Mouse (Mus musculus) gastrocnemius, adult 2 months (tissue): ENCODE data around the gene BC005624. TPM values are rescaled to one million over a fixed set of nuclear protein-coding genes. Genes with fewer than 3 reads are reported as not detected.
"Not testable (repeated sequence)": the region's sequence is repeated elsewhere in the genome, so short reads cannot be mapped to it uniquely, and the experiment has no call there.

Experiments used
- DNase-seq: peaks from one replicate; pipeline ENCODE4 v3.0.0; 2022
- H3K27ac ChIP-seq: fragments of 200-600 bp; 2 replicates; pipeline ENCODE4 v1.8.1; 2022; ENCODE audit warnings: mild to moderate bottlenecking
- H3K4me3 ChIP-seq: fragments of 200-600 bp; 2 replicates; pipeline ENCODE4 v1.8.1; 2022; ENCODE audit warnings: mild to moderate bottlenecking, moderate library complexity
- CTCF ChIP-seq: fragments of 200-600 bp; IDR thresholded peaks from 2 replicates; pipeline ENCODE4 v1.8.1; 2022; ENCODE audit warnings: antibody characterized with exemption, mild to moderate bottlenecking, moderate library complexity
- intact Hi-C: fragments of 180-260 bp; cut with DNase I; formaldehyde crosslinking; loops from one replicate; pipeline ENCODE4 v1.15.1; 2025
- total RNA-seq, 2 experiments: library from RNA; stranded (reverse); gene quantifications; 2 replicates each; pipeline ENCODE4 v1.2.3; 2021

The BC005624 gene
- total RNA-seq, 2 experiments from 2014 or later, result 25.9 to 26.6 TPM

DNA sequence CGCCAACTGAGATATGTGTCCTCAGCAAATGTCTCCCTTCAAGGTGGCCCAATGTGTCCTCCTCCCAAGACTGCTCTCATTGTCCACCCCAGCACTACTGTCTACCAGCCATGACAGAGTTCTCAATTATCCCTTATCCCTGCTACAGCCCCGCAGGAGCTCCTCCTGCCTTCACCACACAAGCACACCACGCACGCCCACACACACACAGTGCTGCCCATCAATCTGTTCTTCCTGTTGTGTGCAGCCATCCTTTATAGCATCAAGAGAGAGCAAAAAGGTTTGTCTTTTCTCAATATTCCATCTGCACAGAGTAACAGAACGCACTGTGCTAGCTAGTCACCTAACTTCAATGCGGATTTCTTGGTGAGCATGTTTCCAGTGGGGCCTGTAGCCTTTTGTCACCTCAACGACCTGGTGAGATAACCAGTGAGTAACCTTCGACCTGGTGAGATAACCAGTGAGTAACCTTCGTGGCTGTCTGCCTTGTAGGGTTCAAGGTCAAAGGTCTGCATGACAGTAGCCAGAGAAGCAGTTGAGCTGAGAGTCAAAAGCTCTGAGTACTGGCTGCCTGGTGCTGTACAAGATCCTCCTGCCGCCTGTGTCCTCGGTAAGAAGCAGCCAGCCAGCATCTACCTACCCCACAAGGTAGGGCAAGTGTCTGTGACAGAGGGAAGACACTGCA lies 19.3 kb downstream of the BC005624 start:
- no peak for TF ChIP-seq CTCF
- intact Hi-C loops, result no loop called here
- DNase-seq, result no peak
- no peak overlapping the region for H3K4me3 ChIP-seq
- H3K27ac ChIP-seq, result no peak overlapping the region

DNA sequence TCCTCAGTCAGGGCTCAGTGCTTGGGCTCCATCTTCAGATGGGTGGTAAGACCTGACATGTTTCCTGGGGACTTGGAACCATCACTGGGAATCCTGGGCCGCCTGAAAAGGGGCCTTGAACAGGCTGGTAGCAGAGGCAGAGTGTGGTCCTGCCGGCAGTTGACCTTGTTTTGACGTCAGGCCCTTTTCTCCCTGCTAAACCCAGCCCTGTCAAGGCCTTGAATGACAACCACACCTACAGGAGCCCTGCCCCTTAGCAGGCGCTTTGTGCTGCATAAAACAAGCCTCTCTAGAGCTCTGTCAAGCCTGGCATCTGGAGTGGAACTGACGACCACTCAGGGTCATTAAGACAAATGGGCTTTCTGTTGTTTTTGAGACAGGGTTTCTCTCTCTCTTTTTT lies 22.1 kb downstream of the BC005624 start:
- DNase-seq, result no peak
- intact Hi-C loops, result no loop called here
- no peak overlapping the region for H3K4me3 ChIP-seq
- no peak for TF ChIP-seq CTCF
- no peak overlapping the region for H3K27ac ChIP-seq

DNA sequence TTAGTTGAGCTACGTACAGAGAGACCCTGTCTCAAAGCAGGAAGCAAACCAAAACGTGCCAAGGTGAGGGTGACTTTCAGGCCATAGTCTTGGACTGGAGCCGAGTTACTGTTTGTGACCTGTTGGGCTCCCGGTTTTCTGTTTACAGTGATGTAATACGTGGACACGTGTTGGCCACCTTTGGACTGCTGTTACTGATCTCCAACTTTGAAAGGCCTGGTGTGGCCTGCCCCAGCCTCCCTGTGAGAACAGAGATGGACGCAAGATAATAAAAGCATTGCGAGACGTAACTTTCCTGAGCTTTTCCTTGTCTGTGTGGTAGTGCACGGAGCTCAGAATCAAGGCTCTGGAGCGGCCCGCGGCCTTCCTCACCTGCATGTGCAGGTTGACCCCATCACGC lies 23.3 kb downstream of the BC005624 start:
- intact Hi-C loops, result no loop called here
- TF ChIP-seq CTCF, result no peak
- Histone ChIP-seq H3K27ac (no peak overlapping the region), H3K4me3 (no peak overlapping the region)
- no peak for DNase-seq

DNA sequence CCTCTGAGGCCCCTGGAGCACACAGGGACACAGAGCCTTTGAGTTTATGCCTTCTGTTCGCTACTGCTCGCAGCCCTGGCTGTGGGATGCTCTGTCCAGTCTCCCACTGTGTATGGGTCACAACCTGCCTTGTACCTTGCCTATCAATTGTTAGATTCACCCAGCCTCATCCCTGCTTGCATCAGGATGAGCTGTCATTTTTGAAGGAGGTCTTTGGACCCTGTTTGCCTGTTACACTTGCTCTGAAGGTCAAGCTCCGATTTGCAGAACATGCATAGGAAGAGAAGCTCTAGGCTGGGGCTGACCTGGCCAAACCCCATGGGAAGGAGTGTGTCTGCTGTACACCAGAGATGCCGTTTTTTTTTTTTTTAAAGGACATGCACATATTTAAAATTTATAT lies 24.5 kb downstream of the BC005624 start:
- DNase-seq, result no peak
- no peak for TF ChIP-seq CTCF
- Histone ChIP-seq H3K4me3 (no peak overlapping the region), H3K27ac (no peak overlapping the region)
- intact Hi-C loops, result no loop called here

DNA sequence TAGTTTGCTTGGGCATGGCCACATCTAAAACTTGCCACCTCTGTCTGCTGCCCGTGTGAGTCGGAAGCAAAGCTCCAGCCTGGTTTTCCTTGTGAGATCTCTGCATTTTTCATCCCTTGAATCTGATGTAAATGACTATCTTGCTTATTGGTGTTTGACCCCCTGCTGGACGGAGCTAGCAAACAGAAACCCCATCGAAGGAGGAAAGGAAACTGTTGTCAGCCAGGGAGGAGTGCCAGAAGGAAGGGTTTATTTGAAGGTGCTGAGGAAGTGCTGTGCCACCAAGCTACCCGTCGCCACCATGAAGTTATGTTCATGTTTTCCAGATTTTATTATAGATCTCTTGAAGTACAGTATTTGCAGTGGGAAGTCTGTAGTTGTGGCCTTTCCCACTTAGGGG lies 27.2 kb downstream of the BC005624 start:
- intact Hi-C loops, result no loop called here
- DNase-seq, result no peak
- no peak for TF ChIP-seq CTCF
- Histone ChIP-seq H3K27ac (no peak overlapping the region), H3K4me3 (peak overlapping the region; percentile 28)

DNA sequence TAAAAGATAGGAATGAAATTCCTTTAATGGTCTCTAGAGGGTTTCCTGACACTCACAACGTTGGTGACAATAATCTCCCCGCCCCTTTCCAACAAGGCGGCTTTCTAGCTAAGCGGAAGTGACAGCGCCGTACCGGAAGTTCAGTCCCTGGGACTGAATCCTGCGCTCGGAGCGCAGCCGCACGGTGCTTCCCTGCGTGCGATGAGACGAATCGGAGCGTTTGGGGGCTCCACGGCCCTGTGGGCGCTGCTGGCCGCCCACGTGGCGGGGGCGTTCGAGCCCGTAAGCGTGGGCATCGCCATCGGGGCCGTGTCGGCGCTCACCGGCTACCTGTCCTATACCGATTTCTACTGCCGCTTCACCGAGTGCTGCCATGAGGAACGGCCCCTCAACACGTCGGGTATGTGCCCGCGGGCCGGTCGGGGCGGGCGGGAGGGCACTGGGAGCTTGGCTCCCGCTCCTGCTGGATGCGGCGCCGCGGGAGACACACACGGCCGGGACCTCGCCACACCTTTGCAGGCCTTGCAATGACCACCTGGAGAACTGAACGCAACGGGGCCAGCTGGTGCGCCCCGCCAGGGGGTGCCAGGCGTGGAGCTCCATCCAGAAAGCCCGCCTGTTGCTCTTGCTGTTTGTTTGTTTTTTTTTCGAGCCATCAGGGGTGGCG lies 29.0 kb downstream of the BC005624 start, which contains the start of gene Tor1b:
Gene Tor1b, plus strand, starts transcription at position 136 of the 667 bp plus-strand sequence.
- peak; percentile 38 for TF ChIP-seq CTCF
- peak within 1 kb of the TSS; percentile 97 for H3K27ac ChIP-seq
- intact Hi-C loops, result no loop called here
- H3K4me3 ChIP-seq, result peak within 1 kb of the TSS; percentile 72
- DNase-seq, result peak; percentile 89

DNA sequence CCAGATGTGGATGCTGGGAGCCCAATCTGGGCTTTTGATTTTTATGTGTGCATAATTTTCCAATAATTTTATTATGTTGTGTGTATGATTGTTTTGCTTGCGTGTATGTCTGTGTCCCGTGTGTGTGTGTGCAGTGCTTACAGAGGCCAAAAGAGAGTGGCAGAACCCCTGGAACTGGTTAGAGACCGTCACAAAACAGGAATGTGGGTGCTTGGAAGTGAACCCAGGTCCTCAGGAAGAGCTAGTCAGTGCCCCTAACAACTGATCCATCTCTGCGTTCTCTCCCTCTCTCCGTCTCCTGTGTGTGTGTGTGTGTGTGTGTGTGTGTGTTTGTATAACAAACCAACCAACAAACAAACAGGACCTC lies 29.6 kb downstream of the BC005624 start:
- intact Hi-C loops, result no loop called here
- no peak for DNase-seq
- TF ChIP-seq CTCF, result no peak
- Histone ChIP-seq H3K27ac (peak overlapping the region; percentile 97), H3K4me3 (peak overlapping the region; percentile 72)

DNA sequence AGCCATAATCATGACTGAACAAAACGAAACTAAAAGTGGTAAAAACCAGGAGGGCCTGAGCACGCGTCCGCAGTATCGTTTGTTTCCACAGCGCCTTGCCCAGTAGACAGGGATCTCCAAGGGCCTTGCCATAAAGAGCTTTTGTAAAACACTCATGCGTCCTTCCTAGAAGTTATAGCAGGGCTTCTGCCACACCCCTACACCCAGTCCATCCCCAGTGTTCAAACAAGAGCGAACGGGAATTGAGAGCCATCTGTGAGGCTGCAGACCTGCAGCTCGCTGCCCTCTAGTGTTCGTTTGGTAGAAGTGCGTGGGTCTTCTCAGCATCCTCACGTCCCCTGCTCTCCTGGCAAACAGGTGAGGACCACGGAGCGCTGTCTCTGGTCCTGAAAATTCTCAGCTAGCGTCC lies 39.4 kb downstream of the BC005624 start:
- DNase-seq, result peak; percentile 62
- TF ChIP-seq CTCF, result peak; percentile 90
- H3K4me3 ChIP-seq, result peak overlapping the region; percentile 77
- intact Hi-C loops, result no loop called here
- H3K27ac ChIP-seq, result peak overlapping the region; percentile 66

DNA sequence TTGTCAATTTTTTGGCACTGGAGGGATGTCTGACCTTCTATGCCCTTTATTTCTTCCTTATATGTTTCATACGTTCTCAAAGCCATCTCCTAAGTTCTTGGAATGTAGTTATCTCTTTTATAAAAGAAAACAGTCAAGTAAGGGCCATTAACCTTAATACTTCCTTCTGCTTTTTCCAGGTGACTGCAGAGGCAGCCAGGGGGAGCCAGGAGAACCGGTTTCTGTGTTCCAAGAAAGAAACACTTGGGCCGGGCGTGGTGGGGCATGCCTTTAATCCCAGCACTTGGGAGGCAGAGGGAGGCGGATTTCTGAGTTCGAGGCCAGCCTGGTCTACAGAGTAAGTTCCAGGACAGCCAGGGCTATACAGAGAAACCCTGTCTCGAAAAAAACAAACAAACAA lies 39.9 kb downstream of the BC005624 start:
- intact Hi-C loops, DNase-seq, H3K27ac ChIP-seq: not testable (repeated sequence)
- peak overlapping the region; percentile 77 for H3K4me3 ChIP-seq
- TF ChIP-seq CTCF, result peak; percentile 27; the same call in 1 of the 2 replicates

DNA sequence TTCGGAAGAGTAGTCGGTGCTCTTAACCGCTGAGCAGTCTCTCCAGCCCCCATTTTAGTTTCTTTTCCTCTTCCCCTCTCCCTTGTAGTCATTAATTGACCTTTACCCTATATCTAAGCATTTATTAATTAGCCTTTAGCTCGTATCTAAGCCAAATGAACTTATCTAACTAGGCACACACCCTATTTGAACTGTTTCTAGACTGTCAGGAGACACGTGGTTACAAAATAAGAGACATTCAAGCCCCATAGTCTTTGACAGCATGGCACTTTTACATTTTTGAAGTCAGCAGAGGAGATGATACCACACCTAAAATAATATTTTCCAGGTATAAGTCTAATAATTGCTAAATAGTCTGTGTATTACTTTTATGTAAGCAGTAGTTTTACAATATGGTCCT lies 40.4 kb downstream of the BC005624 start:
- Histone ChIP-seq H3K27ac (no peak overlapping the region), H3K4me3 (no peak overlapping the region)
- DNase-seq, result no peak
- TF ChIP-seq CTCF, result no peak
- intact Hi-C loops, result no loop called here

DNA sequence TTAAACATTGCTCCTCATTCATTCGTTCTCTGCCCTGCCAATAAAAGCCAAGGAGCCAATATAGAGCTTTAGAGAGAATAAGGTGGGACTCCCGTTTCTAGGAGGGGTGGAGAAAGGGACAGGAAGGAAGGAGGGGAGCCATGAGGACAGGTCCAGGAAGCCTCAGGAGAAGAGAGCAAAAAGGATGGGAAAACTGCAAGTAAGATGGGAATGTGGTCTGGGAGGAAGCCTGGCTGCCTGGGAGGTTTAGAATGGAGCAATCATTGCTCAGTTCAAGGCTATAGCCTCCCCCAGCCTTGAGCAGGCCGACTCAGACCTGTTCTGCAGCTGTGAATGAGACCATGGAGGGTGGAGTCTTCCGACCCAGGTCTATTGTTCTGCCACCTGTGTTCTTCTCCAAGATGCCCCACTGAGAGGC lies 43.4 kb downstream of the BC005624 start:
- TF ChIP-seq CTCF, result no peak
- intact Hi-C loops, result no loop called here
- H3K4me3 ChIP-seq, result no peak overlapping the region
- no peak for DNase-seq
- H3K27ac ChIP-seq, result no peak overlapping the region

DNA sequence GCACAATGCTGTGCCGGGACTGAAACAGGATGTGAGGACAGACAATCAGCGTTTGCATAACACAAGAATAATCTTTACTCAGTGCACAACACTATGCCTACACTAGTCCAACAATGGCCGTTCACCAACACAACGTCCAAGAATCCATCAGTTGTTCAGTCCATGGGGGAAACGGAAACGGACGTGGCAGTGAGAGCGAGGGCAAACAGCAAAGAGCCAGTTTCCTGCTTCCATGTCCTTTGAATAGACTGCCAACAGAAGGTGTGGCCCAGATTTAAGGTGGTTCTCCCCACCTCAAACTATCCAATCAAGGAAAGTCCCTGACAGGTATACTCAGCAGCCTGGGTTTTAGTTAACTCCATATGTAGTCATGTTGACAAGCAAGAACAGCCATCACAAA lies 44.3 kb downstream of the BC005624 start:
- Histone ChIP-seq H3K4me3 (no peak overlapping the region), H3K27ac (no peak overlapping the region)
- no peak for TF ChIP-seq CTCF
- DNase-seq, result no peak
- intact Hi-C loops, result no loop called here

DNA sequence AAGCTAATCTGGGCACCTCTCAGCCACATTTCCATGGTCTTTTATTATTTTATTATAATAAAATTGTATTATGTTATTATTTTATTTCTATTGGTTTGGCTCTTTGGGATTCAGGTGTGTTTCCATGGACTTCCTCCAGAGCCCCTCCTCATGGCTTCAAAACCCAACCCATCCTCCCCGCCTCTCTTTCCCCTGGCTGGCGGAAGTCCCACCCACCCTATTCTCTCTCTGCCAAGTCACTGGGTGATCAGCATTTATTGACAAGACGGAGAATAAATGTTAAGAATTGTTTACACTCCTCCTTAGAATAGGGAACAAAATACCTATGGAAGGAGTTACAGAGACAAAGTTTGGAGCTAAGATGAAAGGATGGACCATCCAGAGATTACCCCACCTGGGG lies 45.2 kb downstream of the BC005624 start:
- intact Hi-C loops, result no loop called here
- no peak for DNase-seq
- H3K27ac ChIP-seq, result no peak overlapping the region
- TF ChIP-seq CTCF, result no peak
- no peak overlapping the region for H3K4me3 ChIP-seq
